Mouse (Mus musculus): ENCODE data around the gene Ube2v1.

DNA sequence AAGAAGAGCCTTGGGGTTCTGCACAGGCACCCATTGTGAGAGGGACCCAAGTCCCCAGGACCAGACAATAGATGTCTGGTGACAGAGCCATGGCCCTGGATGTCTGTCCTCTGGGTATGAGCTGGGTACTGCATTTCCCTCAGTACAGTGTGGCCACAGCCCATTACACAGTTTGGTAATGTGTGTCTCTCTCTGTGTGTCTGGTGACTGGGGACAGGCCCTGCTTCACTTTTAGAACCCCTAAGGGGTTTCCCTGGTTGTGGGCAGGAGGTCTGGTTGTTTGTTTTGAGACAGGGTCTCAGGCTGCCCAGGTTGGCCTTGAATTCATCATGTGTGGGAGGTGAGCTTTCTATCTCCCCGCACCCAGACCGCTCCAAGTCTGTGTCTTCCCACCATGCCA, 46.6 kb downstream of the Ube2v1 start:
- TF ChIP-seq GATA1 (IDR thresholded peaks at IDR 0.05; ENCODE audit: low read length) (no peak), TAL1 (IDR thresholded peaks at IDR 0.05; ENCODE audit: low read length) (no peak)

Data from erythroblast, embryonic 14.5 days (primary cell).